Mouse (Mus musculus): ENCODE results near the gene Ripor2.
"Not testable (repeated sequence)": the region's sequence is repeated elsewhere in the genome, so short reads cannot be mapped to it uniquely, and the experiment has no call there.

The Ripor2 gene

DNA sequence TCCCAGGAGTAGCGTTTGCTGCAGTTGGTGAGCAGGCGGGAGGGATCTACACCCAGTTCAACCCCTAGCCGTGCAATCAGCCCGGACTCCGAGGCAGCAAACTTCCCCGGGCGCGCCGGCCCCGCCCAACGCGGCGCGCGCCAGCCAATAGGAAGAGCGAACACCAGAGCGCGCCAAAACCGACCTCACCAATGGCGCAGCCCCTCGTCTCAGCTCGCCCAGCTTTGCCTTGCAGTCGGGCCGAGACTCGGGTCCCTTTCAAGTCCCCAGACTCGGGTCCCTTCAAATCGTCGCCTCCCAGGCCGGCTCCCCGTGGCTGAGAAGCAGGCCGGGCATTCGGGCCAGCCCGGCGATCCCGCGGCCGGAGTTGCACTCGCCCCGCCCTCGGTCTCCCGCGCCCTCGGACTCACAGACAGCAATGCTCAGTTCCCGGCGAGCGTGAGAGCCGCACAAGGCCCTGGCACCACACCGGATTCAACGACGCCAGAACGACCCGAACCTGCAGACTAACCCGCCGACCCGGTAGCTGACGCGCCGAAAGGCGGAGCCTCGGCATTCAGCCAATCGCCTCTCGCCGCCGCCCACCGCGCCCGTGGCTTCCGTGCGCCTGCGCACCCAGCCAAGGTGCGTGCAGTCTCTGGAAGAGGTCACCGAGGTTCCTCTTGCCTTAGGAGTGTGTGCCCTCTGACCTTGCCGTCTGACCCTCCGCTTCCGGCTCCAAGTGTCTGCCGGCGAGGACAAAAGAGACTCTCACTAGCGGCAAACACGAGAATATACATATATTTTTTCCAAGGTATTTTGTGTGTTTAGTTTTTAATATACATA, 179.6 kb downstream of the Ripor2 start, which contains the start of gene Gmnn:
TSS of gene Gmnn (minus strand) at position 521 of the 825 bp plus-strand sequence.
- peak; percentile 59 to 79 for DNase-seq (ENCODE audit: low spot score in 2 of 2)

DNA sequence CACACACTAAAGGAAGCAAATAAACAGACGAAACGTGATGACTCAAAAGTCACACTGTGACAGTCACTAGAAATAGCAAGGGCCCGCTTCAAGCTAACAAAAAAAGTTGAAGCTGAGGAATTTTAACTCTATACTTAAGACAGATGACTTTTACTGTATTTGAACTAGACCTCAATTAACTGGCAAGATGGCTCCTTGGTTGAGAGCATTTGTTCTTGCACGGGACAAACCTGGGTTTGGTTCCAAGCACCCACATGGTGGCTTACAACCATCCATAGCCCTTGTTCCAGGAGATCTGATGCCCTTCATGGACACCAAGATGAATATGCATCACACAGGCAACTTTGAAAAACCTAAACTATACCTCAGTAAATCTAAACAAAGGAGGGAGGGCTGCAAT, 180.3 kb downstream of the Ripor2 start:
- DNase-seq (ENCODE audit: low spot score in 2 of 2): no peak

- DNase-seq (ENCODE audit: low spot score in 2 of 2): not testable (repeated sequence)
Observed at GRCm38 (mm10) chr13:24767809-24768208, 185.8 kb downstream of the Ripor2 start.

DNA sequence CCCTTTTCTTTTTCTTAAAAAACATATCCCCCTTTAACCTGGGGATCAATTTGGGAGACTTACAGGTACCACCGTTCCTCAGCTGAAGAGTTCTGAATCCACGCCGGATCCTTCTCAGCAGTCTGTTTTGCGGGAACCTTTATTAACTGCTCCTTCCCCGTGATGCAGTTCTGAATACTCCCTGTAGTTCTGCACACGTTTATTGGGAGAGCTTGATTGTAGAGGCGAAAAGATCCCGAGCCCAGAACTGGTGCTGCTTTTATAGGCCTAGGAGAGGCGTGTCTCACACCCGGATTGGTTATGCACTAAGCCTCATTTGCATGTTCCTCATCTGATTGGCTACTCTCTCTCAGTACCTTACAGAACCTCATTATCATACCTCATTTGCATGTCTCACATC, 189.5 kb downstream of the Ripor2 start:
- not testable (repeated sequence) for DNase-seq (ENCODE audit: low spot score in 2 of 2)

DNA sequence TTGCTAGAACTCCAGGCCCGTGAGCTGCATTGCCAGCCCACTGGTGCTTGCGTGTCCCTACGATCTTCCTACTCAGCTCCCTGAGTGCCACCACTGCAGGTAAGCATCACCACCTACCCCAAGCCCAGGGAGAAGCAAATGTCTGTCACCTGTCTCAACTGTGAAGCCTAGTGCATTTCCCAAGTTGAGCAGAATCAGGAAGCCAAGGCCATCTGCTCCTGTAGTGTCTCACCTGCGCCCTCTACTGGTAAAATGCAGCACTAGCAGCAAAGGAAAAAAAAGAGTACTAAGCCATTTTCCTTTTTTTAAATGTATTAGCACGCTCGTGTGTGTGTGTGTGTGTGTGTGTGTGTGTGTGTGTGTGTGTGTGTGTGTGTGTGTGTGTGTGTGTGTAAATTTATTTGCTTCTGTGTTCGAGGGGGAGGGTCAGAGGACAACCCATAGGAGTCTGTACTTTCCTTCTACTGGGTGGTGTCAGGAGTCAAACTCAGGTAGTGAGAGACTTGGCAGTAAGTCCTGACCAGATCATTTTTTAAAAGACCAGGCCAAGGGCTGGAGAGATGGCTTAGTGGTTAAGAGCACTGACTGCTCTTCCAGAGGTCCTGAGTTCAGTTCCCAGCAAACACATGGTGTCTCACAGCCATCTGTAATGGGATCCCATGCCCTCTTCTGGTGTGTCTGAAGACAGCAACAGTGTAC, 194.3 kb downstream of the Ripor2 start:
- peak in 1 of 2 experiments; percentile 23 for DNase-seq (ENCODE audit: low spot score in 2 of 2)

GRCm38 (mm10) chr13:24778026-24778425, 196.0 kb downstream of the Ripor2 start:
- DNase-seq (ENCODE audit: low spot score in 2 of 2): no peak

GRCm38 (mm10) chr13:24778706-24779380, 196.9 kb downstream of the Ripor2 start:
- no peak for DNase-seq (ENCODE audit: low spot score in 2 of 2)

- DNase-seq (ENCODE audit: low spot score in 2 of 2): no peak
Observed at GRCm38 (mm10) chr13:24781916-24782315, 199.9 kb downstream of the Ripor2 start.

Measured in right cerebral cortex, postnatal 36 days (tissue).